Mouse (Mus musculus): ENCODE measurements at regions not wholly inside any gene's neighbourhood (a gene's known extent, or its start where the extent isn't known, plus 50 kb on each side); places are given as distances from the start of the nearest gene placed in this dataset.

DNA sequence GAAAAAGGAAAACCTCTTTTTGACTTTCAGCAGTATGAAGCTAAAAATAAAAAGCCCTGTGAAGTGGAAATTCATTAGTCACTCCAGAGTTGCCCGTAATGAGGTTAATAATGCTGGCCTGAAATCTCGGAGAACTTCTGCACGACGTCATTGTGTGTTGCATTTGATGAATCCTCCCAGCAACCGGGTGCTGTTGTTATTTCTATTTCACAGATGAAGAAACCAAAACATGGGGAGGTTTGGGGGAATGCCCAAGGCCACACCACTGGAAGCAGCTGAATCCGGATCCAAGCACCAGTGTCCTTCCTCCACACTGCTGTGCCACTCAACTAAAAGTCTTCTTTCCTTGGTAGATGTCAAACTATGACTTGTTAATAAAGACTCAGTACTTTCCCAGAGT is 149.7 kb downstream of the Dad1 start:
- Histone ChIP-seq H3K4me3 (ENCODE audit: insufficient read depth, low read length) (no peak overlapping the region), H3K4me1 (ENCODE audit: control insufficient read depth, insufficient read depth, low read length) (peaks cover 14% of the 10 kb centered on the region), H3K27ac (ENCODE audit: insufficient read depth, low read length) (no peak overlapping the region)
- no peak for TF ChIP-seq POLR2A (IDR thresholded peaks at IDR 0.05; ENCODE audit: low read depth, low read length)
- no peak for TF ChIP-seq CTCF (IDR thresholded peaks at IDR 0.05; ENCODE audit: borderline replicate concordance, insufficient read depth, low read length)

DNA sequence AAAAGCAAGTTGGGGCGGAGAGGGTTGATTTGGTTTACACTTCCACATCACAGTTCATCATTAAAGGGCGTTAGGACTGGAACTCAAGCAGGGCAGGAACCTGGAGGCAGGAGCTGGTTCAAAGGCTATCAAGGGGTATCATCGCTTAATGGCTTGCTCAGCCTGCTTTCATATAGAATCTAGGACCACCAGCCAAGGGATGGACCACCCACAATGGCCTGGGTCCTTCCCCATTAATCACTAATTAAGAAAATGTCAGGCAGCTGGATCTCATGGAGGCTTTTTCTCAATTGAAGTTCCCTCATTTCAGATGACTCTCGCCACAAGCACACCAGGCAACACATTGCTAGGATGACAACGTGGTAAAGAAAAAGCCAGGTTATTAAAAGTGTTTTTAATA is 150.4 kb downstream of the Dad1 start:
- peaks cover 11% of the 10 kb centered on the region for H3K4me1 ChIP-seq (ENCODE audit: control insufficient read depth, insufficient read depth, low read length)
- H3K4me3 ChIP-seq (ENCODE audit: insufficient read depth, low read length), result no peak overlapping the region
- TF ChIP-seq CTCF (IDR thresholded peaks at IDR 0.05; ENCODE audit: borderline replicate concordance, insufficient read depth, low read length) (no peak), POLR2A (IDR thresholded peaks at IDR 0.05; ENCODE audit: low read depth, low read length) (no peak)
- no peak overlapping the region for H3K27ac ChIP-seq (ENCODE audit: insufficient read depth, low read length)

DNA sequence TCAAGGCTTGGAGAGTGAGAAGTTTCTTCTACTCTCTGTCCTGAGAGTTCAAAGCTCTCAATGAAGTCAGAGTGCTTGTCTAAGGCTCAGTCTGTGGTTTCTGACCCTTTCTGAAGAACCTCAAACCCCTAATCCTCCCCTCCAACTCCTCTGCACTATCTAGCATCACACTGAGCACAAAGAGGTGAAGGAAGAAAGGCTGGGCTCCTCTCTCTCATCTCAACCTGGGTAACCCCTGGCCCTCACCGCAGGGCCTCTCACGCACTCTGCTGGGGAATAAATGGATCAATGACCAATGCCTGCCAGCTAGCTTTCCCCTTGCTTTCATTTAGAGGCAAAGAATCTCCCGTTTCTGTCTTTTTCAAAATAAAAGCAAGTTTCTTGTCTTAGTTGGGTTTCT is 150.8 kb downstream of the Dad1 start:
- Histone ChIP-seq H3K27ac (ENCODE audit: insufficient read depth, low read length) (no peak overlapping the region), H3K4me1 (ENCODE audit: control insufficient read depth, insufficient read depth, low read length) (peaks cover 11% of the 10 kb centered on the region)
- TF ChIP-seq CTCF (IDR thresholded peaks at IDR 0.05; ENCODE audit: borderline replicate concordance, insufficient read depth, low read length) (no peak), POLR2A (IDR thresholded peaks at IDR 0.05; ENCODE audit: low read depth, low read length) (no peak)

DNA sequence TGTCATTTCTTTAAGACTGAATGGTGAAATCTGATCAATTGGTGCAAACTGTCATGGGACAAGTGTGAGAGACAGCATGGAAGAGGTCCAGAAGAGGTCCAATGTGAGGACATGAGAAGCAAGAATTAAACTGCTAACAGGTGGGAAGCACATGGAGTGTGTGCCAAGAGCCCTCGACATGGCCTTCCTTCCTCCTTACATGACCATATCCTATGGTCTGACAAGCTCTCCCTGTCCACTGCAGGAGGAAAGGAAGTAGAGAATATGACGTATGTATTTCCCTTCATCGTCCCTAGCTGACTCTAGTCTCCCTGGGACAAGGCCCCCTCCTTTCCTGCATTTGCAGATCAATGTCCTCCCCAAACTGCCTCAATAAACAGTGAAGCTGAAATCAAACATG is 152.1 kb downstream of the Dad1 start:
- TF ChIP-seq CTCF (IDR thresholded peaks at IDR 0.05; ENCODE audit: borderline replicate concordance, insufficient read depth, low read length) (no peak), POLR2A (IDR thresholded peaks at IDR 0.05; ENCODE audit: low read depth, low read length) (no peak)
- H3K4me1 ChIP-seq (ENCODE audit: control insufficient read depth, insufficient read depth, low read length), result peaks cover 15% of the 10 kb centered on the region
- no peak overlapping the region for H3K4me3 ChIP-seq (ENCODE audit: insufficient read depth, low read length)
- H3K27ac ChIP-seq (ENCODE audit: insufficient read depth, low read length), result no peak overlapping the region

More for the DNA sequence above, 150.8 kb downstream of the Dad1 start:
- H3K4me3 ChIP-seq (ENCODE audit: insufficient read depth, low read length), result no peak overlapping the region

DNA sequence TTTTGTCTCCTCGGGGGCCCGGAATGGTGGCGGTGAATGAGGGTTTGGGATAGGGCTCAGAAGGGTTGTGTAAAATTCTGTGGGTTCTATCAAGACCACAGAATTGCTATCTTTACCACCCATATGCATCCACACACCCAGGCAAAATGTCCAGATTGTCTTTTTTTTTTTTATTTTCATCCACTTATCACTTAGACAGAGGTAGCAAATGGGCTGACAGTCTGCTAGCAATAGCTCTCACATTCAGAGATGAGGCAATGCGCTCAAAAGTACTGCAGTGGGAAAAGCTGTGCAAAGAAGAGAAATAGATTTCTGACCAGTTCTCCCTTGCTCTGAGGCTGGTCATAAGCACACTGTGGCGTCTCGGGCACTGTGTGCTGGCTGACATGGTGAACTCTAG is 154.5 kb downstream of the Dad1 start:
- Histone ChIP-seq H3K27ac (ENCODE audit: insufficient read depth, low read length) (no peak overlapping the region), H3K4me3 (ENCODE audit: insufficient read depth, low read length) (no peak overlapping the region)

DNA sequence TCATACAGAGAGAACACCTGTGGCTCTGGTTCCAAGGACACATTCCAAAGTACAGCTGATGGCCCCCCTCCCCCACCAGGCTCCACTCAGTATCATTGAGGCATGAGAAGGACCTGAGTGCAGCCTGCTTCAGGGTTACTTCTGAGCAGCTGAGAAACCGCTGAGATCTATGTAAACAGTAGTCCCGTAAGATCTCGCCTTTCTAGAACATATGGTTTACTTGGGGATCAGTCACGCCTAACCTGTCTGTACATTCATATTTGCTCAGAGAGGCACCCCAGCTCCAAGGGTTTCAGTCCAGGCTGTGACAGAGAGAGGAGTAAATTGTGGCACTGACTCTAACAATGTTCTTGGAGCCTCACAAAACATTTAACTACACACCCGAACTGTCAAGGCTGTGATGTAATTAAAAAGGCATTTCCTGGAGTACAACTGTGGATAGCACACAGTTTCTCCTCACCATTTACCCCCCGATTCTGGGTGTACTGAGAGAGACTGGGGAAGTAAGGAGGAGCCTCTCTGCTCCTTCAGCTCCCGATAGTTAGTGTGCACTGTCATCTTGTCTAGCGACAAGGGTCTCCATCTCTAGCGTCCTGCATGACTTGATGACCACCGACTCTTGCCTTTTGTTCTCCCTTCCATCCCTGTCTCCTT is 155.7 kb downstream of the Dad1 start:
- no peak for TF ChIP-seq CTCF (IDR thresholded peaks at IDR 0.05; ENCODE audit: borderline replicate concordance, insufficient read depth, low read length)
- TF ChIP-seq POLR2A (IDR thresholded peaks at IDR 0.05; ENCODE audit: low read depth, low read length), result no peak
- peaks cover 15% of the 10 kb centered on the region for H3K4me1 ChIP-seq (ENCODE audit: control insufficient read depth, insufficient read depth, low read length)
- no peak overlapping the region for H3K27ac ChIP-seq (ENCODE audit: insufficient read depth, low read length)
- H3K4me3 ChIP-seq (ENCODE audit: insufficient read depth, low read length), result no peak overlapping the region

More for the DNA sequence above, 154.5 kb downstream of the Dad1 start:
- H3K4me1 ChIP-seq (ENCODE audit: control insufficient read depth, insufficient read depth, low read length), result peaks cover 15% of the 10 kb centered on the region
- TF ChIP-seq CTCF (IDR thresholded peaks at IDR 0.05; ENCODE audit: borderline replicate concordance, insufficient read depth, low read length), result no peak
- no peak for TF ChIP-seq POLR2A (IDR thresholded peaks at IDR 0.05; ENCODE audit: low read depth, low read length)

DNA sequence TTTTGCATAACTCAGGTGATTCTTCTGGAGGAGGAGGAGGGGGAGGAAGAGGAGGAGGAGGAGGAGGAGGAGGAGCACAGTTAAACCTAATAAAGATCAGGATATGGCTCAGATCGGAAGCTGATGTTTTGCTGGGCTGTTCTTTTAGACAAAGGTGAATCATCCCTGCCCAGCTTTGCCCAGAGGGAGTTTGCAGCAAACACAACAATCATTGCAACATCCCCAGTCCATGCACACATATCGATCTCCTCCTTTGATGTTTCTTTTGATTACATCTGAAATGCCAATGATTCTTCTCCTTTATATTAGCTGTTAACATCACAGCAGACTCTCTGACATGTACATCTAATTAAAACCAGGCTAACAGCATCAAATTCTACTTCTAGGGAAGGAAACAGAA is 156.9 kb downstream of the Dad1 start:
- H3K4me1 ChIP-seq (ENCODE audit: control insufficient read depth, insufficient read depth, low read length), result peaks cover 15% of the 10 kb centered on the region
- no peak overlapping the region for H3K4me3 ChIP-seq (ENCODE audit: insufficient read depth, low read length)
- H3K27ac ChIP-seq (ENCODE audit: insufficient read depth, low read length), result no peak overlapping the region
- TF ChIP-seq CTCF (IDR thresholded peaks at IDR 0.05; ENCODE audit: borderline replicate concordance, insufficient read depth, low read length) (no peak), POLR2A (IDR thresholded peaks at IDR 0.05; ENCODE audit: low read depth, low read length) (no peak)

DNA sequence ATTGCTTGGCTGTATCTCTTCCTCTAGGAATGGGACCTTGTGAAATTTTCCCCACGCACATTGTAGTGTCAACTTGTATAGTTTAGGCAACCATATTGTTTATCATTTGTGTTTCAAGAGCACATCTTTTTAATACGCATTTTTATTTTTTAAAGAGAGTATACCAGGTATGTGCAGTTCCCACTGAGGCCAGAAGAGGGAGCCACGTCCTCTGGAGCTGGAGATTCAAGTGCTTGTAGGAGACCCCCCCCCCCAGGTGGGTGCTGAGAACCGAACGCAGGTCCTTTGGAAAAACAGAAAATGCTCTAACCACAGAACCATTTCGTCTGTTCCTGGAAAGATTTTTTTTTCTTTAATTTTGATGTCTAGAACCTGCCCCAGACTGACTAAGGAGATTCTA is 161.5 kb downstream of the Dad1 start:
- TF ChIP-seq POLR2A (IDR thresholded peaks at IDR 0.05; ENCODE audit: low read depth, low read length), result no peak
- no peak for TF ChIP-seq CTCF (IDR thresholded peaks at IDR 0.05; ENCODE audit: borderline replicate concordance, insufficient read depth, low read length)
- Histone ChIP-seq H3K27ac (ENCODE audit: insufficient read depth, low read length) (no peak overlapping the region), H3K4me1 (ENCODE audit: control insufficient read depth, insufficient read depth, low read length) (peaks cover 2% of the 10 kb centered on the region), H3K4me3 (ENCODE audit: insufficient read depth, low read length) (no peak overlapping the region)

DNA sequence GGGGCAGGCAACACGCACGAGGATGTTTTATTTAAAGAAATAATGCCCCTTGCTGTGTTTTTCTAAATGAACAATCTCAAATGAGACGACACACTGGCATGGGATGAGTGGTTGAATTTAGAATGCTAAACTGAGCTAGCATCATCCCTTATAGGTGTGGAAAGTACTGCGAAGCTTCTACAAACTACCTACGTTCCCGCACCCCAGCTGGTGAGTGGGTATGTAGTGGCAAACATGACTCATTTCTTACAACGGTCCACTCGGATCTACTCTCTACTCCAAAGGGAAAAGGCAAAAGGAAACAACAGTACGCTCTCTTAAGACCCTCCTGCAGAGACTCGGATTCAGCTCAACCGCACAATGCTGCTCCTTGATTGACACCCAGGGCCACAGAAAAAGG is 167.2 kb downstream of the Dad1 start:
- no peak overlapping the region for H3K4me3 ChIP-seq (ENCODE audit: insufficient read depth, low read length)
- H3K4me1 ChIP-seq (ENCODE audit: control insufficient read depth, insufficient read depth, low read length), result peaks cover 5% of the 10 kb centered on the region; the same call in 1 of the 2 replicates
- TF ChIP-seq CTCF (IDR thresholded peaks at IDR 0.05; ENCODE audit: borderline replicate concordance, insufficient read depth, low read length), result no peak
- TF ChIP-seq POLR2A (IDR thresholded peaks at IDR 0.05; ENCODE audit: low read depth, low read length), result no peak
- no peak overlapping the region for H3K27ac ChIP-seq (ENCODE audit: insufficient read depth, low read length)

DNA sequence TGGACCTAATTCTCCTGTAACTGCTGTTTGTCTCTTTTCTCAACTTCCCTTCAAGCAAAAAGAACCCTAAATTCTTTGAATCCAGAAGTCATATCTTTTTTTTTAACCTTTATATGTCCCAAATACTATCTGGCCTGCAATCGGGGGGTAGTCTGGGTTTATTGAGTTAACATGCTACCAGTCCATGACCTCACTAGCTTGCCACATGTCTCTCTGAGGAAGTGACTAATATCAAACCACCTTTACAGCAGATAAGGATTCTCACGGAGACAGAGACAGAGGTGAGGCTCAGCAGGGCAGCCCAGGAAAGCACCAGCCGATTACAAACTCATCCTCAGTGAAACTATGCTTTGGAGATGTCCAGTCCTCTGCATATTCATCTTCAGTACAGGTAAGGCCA is 179.2 kb downstream of the Dad1 start:
- Histone ChIP-seq H3K27ac (ENCODE audit: insufficient read depth, low read length) (no peak overlapping the region), H3K4me1 (ENCODE audit: control insufficient read depth, insufficient read depth, low read length) (peaks cover 2% of the 10 kb centered on the region; the same call in 1 of the 2 replicates), H3K4me3 (ENCODE audit: insufficient read depth, low read length) (no peak overlapping the region)
- TF ChIP-seq POLR2A (IDR thresholded peaks at IDR 0.05; ENCODE audit: low read depth, low read length) (no peak), CTCF (IDR thresholded peaks at IDR 0.05; ENCODE audit: borderline replicate concordance, insufficient read depth, low read length) (no peak)
